In genomic region chr4:103707140-103707539, GRCm38 (mm10) we compare ENCODE assay signal across 18 mouse cellular contexts.
DNase-seq lines count a peak whose midpoint lies in the region; ATAC-seq lines count a peak whose summit lies in the region.
"Had no signal": no experiment of that assay in that cellular context is flagged by ENCODE, and none has a peak within 500 bp of the region (broad histone marks: within the 10 kb centered on the region; RNA-seq: fewer than 3 reads in every experiment).

No protein-coding gene starts in this region.

- peak; percentile 26 for DNase-seq in fat pad, adult 2 months (ENCODE audit: extremely low read depth, low read depth, low spot score)
- DNase-seq in urinary bladder, postnatal 36 days (ENCODE audit: low spot score in 2 of 2), result no peak
- no peak for DNase-seq in retina, postnatal 1 day
- DNase-seq in left cerebral cortex, adult 18-20 months (ENCODE audit: low spot score in 2 of 2), result no peak
- DNase-seq: adrenal gland, adult 2 months; adrenal gland, postnatal 10 days; adrenal gland, postnatal 25 days; cerebellum, adult 11 months; cerebellum, adult 18-20 months; cerebellum, adult 8-10 months; cerebellum, adult 9-11 months; cerebellum, postnatal 14 days; cerebellum, postnatal 36 days had no signal

- ATAC-seq in common myeloid progenitor, adult 5-6 weeks (replicated peaks; ENCODE audit: low read depth, poor library complexity, severe bottlenecking), result peak; percentile 42; the same call in 1 of the 2 replicates
- ATAC-seq in granulocyte monocyte progenitor cell, adult 5-6 weeks (replicated peaks; ENCODE audit: poor library complexity, severe bottlenecking), result peak; percentile 64
- peak; percentile 56 for ATAC-seq in megakaryocyte progenitor cell, adult 5-6 weeks (replicated peaks; ENCODE audit: poor library complexity)
- ATAC-seq: forebrain, embryonic 14.5 days; forebrain, embryonic 16.5 days had no signal
